Mouse (Mus musculus) brown adipose tissue, adult 24 weeks (tissue): ENCODE measurements at regions not wholly inside any gene's neighbourhood (a gene's known extent, or its start where the extent isn't known, plus 50 kb on each side); places are given as distances from the start of the nearest gene placed in this dataset.

Experiments used
- H3K27ac ChIP-seq: fragments of 200-500 bp; replicated peaks from 2 replicates; pipeline ENCODE4 v1.5.1; 2012; ENCODE audit warnings: low read depth, mild to moderate bottlenecking, low read length
- H3K4me1 ChIP-seq: fragments of 200-500 bp; 2 replicates; pipeline ENCODE4 v1.6.1; 2012; ENCODE audit warnings: low read length, mixed read lengths; ENCODE audit not compliant: control insufficient read depth, insufficient read depth, insufficient read length
- H3K4me3 ChIP-seq: fragments of 200-500 bp; 2 replicates; pipeline ENCODE4 v1.5.1; 2012; ENCODE audit warnings: low read depth, mild to moderate bottlenecking, low read length, moderate library complexity; ENCODE audit not compliant: insufficient read depth

DNA sequence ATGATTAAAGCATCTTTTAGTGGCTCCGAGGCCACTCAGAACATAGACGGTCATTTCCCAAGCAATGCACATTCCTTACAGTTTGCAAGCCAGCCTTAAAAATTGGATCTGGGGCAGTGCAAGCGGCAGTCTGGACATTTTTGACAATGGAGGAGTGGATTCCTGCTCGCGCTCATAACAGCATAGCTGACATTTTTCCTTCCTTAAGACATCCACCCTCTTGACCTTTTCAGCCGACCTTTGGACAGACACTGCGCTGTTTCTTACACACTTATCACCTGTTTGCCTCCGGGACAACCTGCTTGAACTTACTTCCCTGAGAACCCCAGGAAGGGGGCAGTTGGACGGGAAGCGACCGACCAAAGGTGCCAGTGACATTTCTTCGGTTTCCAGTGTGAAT is 127.5 kb upstream of the Spata13 start:
- Histone ChIP-seq H3K27ac (no peak overlapping the region), H3K4me3 (no peak overlapping the region)

GRCm38 (mm10) chr14:60513560-60513959 is 120.2 kb upstream of the Spata13 start:
- H3K4me1 ChIP-seq, result no peaks in the 10 kb centered on the region; the same call in 1 of the 2 replicates
- H3K27ac ChIP-seq, result no peak overlapping the region
- H3K4me3 ChIP-seq, result no peak overlapping the region

More for the DNA sequence above, 127.5 kb upstream of the Spata13 start:
- H3K4me1 ChIP-seq, result no peaks in the 10 kb centered on the region

GRCm38 (mm10) chr14:60515094-60515786 is 118.6 kb upstream of the Spata13 start:
- H3K4me1 ChIP-seq, result no peaks in the 10 kb centered on the region; the same call in 1 of the 2 replicates
- H3K27ac ChIP-seq, result no peak overlapping the region
- H3K4me3 ChIP-seq, result no peak overlapping the region

DNA sequence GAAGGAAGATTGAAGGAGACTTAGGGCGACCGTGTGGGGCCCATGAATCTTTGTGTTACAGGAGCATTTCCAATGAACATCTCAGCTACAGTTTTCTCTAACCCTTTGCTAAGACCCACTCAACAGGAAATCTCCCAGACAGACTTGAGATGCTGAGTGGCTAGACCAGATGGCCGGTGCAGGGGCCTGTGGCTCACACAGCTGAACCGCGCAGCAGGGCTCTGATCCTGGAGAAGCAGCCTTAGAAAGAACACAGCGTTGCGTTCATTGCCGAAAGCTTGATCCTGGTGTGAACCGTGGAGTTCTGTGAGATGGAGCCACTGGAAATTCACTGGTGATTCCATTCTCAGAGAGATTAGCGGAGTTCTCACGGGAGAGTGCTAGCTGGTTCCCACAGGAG is 115.9 kb upstream of the Spata13 start:
- H3K4me1 ChIP-seq, result peaks cover 2% of the 10 kb centered on the region; the same call in 1 of the 2 replicates
- H3K27ac ChIP-seq, result no peak overlapping the region
- H3K4me3 ChIP-seq, result no peak overlapping the region

DNA sequence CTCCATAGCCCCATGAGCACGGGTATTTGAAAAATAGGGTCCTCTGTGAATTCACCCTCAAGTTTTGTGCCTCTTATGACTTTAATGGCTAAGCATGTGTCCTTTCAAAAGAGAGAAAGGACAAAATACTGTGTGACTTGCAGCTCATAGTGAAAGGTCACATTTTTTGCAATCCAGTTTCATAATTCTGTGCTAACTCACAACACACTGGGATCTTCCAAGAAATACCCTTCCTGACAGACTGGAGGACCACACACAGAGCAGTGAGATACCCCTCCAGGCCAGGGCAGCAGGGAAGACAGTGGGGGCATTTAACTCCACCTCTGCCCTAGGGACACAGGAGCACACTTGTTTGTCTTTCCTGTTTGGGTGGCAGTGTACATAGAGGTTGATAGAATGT is 110.8 kb upstream of the Spata13 start:
- Histone ChIP-seq H3K4me1 (peaks cover 5% of the 10 kb centered on the region), H3K27ac (peak overlapping the region; percentile 83), H3K4me3 (no peak overlapping the region)

DNA sequence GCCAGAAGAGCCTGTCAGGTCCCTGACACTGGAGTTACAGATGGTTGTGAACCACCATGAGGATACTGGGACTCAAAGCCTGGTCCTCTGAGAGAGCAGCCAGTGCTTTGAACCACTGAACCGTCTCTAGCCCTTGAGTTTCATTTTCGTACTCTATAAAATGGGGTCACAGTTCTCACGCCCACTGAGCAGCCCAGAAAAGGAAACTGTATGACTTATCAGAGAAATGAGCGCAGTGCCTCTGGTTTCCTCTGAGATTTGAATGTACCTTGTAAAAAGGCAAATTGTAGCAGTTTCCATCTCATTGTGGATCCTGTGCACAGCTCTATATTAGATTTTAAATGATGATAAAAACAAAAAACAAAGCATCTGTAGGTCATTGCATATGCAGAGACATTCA is 108.9 kb upstream of the Spata13 start:
- Histone ChIP-seq H3K4me1 (peaks cover 8% of the 10 kb centered on the region), H3K27ac (no peak overlapping the region), H3K4me3 (no peak overlapping the region)

- peaks cover 8% of the 10 kb centered on the region for H3K4me1 ChIP-seq
- no peak overlapping the region for H3K4me3 ChIP-seq
- no peak overlapping the region for H3K27ac ChIP-seq
Observed at GRCm38 (mm10) chr14:60525284-60525962, 108.4 kb upstream of the Spata13 start.

DNA sequence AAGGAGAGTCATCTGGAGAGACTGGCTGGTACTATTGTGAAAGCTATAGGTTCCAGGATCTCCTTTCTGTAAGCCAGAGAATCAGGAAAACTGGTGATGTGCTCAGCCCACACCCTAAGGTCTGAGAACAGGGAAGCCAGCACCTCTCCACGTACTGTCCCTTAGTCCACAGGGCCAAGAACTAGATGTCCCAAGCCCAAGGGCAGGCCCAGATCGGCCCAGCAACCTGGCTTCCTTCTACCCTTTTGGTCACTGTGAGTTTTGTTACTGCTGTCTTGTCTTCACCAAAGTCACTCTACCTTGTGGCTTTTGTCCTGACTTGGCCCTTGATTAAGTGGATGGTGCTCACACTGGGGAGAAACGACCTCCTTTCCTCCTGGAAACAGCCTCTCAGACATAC is 107.8 kb upstream of the Spata13 start:
- no peak overlapping the region for H3K4me3 ChIP-seq
- H3K27ac ChIP-seq, result no peak overlapping the region
- peaks cover 8% of the 10 kb centered on the region for H3K4me1 ChIP-seq

- peaks cover 8% of the 10 kb centered on the region for H3K4me1 ChIP-seq
- H3K4me3 ChIP-seq, result no peak overlapping the region
- no peak overlapping the region for H3K27ac ChIP-seq
Observed at GRCm38 (mm10) chr14:60526832-60527231, 107.0 kb upstream of the Spata13 start.

- Histone ChIP-seq H3K4me1 (peaks cover 6% of the 10 kb centered on the region), H3K27ac (no peak overlapping the region), H3K4me3 (no peak overlapping the region)
Observed at GRCm38 (mm10) chr14:60527951-60528350, 105.8 kb upstream of the Spata13 start.

DNA sequence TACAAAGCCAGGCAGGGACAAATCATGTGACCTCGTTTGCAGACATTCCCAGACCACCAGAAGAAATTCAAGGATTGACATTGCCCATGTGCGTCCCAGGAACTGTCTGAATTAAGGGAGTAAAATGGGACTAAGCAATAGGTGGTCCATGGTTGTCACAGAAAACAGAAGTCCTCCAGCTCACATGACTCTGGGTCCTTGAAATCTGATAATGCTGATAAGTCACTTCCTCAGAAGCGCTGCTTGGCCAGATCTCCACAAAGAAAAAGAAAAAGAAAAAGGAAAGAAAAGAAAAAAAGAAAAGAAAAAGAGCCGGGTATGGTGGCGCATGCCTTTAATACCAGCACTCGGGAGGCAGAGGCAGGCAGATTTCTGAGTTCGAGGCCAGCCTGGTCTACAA is 105.3 kb upstream of the Spata13 start:
- Histone ChIP-seq H3K4me3 (no peak overlapping the region), H3K4me1 (peaks cover 3% of the 10 kb centered on the region; the same call in 1 of the 2 replicates), H3K27ac (no peak overlapping the region)

DNA sequence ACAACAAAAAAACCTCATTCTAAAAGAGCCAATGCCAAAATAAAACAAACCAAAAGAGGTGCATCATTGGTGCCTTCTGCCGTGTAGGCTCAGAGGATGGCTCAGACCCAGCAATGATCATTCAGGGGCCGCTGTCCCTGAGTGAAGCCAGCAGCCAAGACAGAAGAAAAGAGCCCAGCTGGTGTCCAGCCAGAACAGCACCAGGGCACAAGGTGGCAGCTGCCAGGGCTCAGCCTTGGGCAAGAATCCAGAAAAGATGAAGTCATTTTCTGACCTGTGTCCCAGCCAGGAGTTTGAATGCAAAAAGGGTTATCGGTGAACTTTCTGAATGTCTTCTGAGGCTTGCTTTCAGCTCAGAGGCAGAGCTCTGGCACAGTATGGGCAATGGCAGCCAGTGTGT is 104.8 kb upstream of the Spata13 start:
- no peak overlapping the region for H3K4me3 ChIP-seq
- H3K4me1 ChIP-seq, result peaks cover 3% of the 10 kb centered on the region; the same call in 1 of the 2 replicates
- H3K27ac ChIP-seq, result peak overlapping the region; percentile 19; the same call in 1 of the 2 replicates

DNA sequence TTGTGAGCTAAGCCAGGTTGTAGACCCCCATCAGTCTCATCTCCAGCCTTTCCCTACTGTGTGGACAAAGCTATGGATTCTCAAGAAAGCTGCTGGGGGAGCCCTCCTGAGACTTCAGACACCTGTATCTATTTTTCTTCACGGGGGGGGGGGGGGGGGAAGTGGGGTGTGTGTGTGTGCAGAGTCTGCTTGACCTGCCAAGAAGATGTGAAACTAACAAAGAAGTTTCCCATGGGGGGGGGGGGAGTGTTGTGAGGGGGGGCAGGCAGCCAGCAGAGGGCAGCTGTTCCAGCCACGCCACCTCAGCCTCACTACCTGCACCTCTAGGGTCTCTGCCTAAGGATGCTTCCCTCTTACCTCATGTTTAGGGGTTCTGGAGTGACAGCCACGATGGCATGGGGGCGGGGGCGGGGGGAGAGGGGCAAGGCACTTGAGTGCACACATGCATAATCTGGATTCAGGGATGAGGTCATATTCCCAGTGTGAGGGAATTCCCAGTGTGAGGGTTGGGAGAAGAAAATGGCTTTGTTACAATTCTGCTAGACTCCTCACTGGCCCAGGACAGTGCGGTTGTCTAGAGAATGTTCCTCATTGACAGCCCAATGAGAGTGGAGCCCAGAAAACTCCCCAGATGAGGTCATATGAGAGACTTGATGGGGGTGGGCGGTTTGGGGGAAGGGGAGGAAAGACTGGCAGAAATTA is 104.0 kb upstream of the Spata13 start:
- no peak overlapping the region for H3K4me3 ChIP-seq
- H3K4me1 ChIP-seq, result peaks cover 3% of the 10 kb centered on the region; the same call in 1 of the 2 replicates
- H3K27ac ChIP-seq, result peak overlapping the region; percentile 19; the same call in 1 of the 2 replicates

DNA sequence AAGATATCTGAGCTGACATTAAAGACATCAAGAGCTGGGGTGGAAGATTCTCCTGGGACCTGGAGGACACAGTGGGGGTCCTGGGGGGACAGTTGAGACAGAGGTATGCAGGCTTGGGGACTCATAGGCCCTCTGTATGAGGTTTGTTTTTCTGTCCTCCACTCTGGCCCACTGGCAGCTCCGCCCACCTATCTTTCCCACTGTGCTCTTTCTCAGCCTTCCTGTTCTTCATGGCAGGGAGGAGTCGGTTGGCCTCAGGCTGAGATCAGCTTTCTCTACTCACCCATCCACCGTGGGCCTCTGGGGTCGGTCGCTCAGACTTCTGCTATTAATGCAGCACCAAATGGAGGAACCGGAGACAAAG is 103.5 kb upstream of the Spata13 start:
- no peak overlapping the region for H3K4me3 ChIP-seq
- H3K27ac ChIP-seq, result peak overlapping the region; percentile 18; the same call in 1 of the 2 replicates
- peaks cover 3% of the 10 kb centered on the region; the same call in 1 of the 2 replicates for H3K4me1 ChIP-seq

- Histone ChIP-seq H3K4me1 (peaks cover 3% of the 10 kb centered on the region; the same call in 1 of the 2 replicates), H3K4me3 (no peak overlapping the region), H3K27ac (no peak overlapping the region)
Observed at GRCm38 (mm10) chr14:60530973-60531372, 102.8 kb upstream of the Spata13 start.
